Mouse (Mus musculus): ENCODE results near the gene Luc7l3.

DNA sequence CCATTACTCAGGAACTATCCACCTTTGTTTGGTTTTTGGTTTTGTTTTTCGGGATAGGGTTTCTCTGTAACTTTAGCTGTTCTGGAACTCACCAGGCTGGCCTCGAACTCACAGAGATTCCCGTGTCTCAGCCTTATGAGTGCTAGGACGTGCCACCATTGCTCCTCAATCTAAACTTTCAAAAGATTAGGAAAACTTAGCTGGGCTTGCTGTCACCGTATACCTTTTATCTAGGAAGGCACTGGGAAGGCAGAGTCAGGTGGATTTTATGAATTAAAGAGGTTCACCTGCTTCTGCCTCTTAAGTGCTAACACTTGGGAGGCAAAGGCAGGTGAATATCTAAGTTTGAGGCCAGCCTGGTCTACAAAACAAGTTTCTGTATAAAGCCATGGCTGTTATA is 848 bp upstream of the Luc7l3 start:
- no peak for TF ChIP-seq CTCF (IDR thresholded peaks at IDR 0.05; ENCODE audit: control insufficient read depth, insufficient read depth, insufficient replicate concordance, low read depth, low read length)
- TF ChIP-seq POLR2A (IDR thresholded peaks at IDR 0.05; ENCODE audit: control insufficient read depth, low read depth, low read length) = no peak

Measured in testis, adult 2 months (tissue).